Mouse (Mus musculus): Measurements from ENCODE around the gene Galnt3.

Gene Galnt3

DNA sequence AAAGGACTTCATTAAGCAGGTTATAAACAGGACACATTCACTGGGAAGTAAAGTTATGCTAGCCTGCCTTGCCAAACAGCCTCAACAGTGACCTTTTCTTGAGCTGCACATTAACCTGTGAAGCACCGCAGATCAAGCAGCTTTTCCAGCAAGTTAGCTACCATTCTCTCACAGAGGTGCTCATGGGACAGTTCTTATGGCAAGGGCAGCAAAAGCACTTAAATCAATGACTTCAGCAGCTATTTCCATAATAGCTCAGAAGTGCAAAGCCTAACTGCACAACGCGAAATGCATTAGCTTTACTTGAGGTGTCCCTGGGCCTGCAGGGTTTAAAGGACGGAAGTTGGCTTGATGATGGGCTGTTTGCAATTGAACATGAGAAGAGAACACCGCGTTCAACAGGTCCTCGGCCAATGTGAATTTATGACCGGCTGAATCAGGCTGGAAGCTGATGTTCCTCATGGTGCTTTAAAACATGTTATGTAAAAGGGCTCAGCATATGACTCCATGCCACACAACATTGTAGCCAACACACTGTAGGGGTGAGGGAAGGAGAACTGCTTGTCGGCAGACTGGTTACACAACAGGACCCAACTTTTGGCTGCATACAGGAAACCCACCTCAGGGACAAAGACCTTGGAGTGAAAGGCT is 16.8 kb downstream of the Galnt3 start:
- DNase-seq (ENCODE audit: low spot score in 2 of 2): no peak

DNA sequence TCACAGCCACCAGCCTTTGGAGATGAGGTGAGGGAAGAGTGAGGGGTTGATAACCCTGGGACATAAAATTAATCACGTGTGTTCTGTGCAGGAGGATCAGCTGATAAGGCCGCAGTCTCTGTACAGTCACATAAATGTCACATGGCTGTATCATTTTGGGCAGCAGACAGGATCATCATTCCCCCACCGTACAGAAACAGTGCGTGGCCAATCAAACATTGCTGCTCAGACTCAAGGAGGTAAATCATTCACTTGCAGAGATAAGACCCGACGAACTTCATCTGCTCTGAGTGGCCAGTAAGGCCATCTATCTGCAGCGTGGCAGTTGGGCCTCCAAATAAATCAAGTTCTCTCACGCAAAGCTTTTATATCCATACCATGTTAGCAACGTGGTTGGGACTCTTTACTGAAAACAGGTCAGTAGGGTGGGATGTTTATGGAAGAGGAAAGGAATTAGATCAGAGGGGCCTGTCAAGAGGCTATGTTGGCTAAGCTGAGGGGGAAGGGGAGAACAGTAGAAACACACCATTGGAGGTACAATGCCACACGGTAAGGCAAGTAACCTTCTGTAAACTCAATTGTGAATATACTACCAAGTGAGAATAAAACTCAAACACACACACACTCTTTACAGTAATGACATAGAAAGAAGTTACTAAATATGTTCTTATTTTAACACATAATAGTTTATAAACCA is 20.9 kb downstream of the Galnt3 start:
- DNase-seq (ENCODE audit: low spot score in 2 of 2): no peak

DNA sequence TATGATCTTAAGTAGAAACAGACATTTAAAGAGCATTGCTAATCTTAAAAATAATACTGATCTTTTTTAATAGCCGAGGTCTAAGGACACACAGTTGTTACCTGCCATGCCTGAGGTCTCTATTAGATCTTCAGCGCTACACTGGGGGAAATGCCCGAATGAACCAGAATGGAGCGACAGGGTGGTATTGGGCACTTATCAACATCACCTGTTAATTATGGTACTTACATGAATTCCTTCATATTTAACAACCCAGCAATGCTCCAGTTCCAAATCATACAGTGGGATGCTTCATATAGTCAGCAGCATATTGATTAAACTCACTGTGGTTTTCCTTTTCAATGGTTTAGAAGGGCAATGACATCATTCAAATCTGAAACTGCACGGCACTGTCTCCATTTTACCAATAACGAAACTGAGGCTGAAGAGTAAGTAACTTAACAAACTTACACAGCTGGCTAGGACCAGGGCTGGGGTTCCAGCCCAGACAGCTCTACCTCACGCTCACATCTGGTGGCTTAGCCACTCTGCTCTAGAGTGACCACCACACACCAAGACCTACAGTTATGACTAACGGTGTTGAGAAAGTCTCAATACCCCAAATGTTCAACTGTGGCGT is 23.0 kb downstream of the Galnt3 start:
- DNase-seq (ENCODE audit: low spot score in 2 of 2): no peak

DNA sequence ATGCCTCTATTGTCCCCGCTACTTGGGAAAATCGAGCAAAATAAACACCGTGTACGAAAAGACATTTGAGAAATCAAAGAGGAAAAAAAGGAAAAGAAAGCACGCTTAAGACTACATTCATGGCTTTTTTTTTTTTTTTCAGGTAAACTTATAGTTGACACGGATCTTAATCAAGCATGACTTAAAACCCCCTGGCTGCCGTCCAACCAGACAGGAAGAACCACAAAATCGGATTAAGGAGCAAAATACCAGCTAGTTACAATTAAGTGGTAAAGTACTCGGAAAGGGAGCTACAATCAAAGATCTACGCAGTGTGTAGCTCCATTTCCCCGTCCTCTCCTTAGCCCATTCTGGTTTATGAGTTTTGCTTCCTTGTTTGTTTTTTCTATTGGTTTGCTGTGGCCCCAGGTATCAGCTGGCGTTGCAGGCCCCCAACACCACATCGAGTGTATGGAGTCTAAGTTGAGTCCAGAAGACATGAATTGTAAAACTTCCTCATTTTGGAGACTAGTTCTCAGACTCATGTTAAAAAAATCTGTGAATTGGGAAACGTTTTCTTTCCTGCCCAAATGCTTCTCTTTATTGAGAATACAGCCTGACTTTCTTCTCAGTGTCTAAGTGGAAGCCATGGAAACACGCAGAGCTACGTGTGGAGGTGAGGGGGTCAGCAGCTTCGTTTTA is 24.0 kb downstream of the Galnt3 start:
- no peak for DNase-seq (ENCODE audit: low spot score in 2 of 2)

DNA sequence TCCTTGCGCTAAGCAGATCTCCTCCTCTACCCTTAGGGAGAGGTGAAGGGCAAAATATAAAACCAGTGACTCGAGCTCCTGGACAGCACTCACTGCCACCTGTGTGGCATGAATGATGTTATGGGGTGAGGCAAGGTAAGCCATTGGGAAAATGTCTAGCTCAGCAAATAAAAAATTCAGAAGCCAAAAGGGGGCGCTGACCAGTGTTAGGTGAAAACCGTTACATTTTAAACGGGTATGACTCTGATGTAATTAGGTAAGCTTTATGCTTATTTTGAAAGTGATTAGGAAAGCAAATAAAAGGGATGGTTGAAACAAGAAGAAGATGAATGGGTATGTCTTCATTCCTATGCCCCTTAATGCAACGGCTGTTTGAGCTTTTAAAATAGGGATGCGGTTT is 24.6 kb downstream of the Galnt3 start:
- DNase-seq (ENCODE audit: low spot score in 2 of 2): no peak

DNA sequence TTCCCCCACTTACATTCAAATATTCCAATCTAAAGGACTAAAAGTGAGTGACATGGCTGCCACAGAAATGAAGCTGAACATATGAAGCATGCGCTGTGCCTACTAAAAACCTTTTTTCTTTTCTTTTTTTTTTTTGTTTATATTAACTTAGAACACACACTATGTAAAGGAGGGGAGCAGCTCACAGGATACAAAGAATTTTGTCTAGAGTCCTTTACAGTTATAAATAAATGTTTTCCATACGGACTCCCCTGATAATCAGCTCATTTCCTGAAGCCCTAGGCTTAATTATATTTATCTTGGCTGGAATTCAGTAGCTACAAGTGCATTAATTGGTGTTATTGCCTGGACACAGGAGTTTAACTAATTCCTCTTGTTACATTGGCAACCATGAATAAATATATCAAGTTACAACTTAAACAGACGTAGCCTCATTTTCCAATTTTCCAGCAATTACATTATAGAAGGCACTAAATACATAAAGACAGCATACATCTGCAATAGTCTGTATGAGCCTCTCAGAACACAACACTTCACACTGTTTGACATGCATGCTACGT is 30.1 kb downstream of the Galnt3 start:
- DNase-seq (ENCODE audit: low spot score in 2 of 2): no peak

DNA sequence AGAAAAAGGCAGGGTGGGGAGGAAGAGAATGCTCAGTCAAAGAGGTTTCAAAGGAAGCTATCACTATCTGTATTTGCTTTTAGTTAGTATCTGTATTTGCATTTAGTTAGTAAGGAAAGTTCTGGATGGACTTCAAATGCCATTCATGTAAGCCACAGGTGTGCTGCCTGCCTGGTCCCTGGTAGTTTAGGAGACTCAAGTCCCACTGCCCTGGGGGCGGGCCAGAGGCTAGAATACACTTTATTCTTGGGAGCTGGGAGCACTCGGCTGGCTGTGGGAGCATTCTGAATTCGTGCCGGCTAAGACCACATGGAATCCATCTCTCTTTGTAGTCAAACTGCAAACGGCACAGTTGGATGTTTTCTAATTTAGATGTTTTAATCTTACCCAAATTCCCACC is 33.5 kb downstream of the Galnt3 start:
- DNase-seq (ENCODE audit: low spot score in 2 of 2): no peak

DNA sequence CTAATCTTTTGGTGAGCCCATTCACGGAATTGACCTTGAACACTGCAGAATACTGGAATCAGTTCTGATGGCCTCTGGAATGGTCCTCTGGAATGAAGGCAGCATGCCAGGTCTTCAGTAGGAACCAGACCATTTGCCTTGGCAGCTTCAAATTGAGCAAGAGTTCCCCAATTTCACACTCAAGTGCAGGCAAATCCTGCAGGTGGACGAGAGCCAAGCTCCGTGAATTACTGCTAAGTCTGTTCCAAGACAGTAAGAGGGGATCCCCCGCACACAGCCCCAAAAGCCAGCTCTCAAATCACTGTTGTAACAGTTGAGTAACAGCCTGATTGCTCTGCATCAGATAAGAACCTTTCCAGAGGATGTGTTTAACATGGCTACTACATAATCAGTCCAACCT is 42.9 kb downstream of the Galnt3 start:
- DNase-seq (ENCODE audit: low spot score in 2 of 2): peak in 1 of 2 experiments; percentile 5

DNA sequence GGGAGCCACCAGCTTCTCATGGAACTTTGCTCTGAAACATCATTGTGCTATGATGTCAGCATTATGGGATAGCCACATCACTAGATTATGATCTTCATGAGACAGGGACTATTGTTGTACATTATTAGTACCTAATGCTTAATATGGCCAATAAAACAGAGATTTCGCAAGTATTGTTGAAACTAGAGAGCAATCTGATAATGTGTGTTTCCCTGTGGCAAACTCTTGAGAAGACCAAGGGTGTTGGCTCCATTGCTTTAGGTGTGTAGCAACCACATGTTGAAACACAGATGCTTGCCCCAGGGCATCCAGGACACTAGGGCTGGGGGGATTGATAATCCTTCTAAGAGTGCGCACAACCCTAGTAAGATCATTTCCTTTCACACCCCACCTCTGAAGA is 44.1 kb downstream of the Galnt3 start:
- DNase-seq (ENCODE audit: low spot score in 2 of 2): no peak

DNA sequence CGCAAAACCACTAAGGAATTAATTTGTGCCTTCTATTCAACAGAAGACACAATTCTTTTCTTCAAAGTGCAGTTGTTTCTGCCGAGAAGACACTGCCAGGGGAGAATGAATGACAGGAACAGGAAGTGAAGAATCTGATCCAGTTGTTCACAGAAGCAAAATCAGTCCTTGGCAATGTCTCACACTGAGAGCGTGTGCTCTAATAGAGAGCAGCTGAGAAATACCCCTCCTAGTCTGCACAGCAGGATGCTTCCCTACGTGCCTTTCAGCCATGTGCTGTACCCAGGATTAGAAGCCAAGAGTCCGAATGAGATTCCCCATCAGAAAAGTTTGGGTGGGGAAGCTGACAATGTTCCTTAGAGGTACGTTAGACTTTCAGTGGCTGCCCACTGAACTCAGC is 55.3 kb downstream of the Galnt3 start:
- DNase-seq (ENCODE audit: low spot score in 2 of 2): no peak

DNA sequence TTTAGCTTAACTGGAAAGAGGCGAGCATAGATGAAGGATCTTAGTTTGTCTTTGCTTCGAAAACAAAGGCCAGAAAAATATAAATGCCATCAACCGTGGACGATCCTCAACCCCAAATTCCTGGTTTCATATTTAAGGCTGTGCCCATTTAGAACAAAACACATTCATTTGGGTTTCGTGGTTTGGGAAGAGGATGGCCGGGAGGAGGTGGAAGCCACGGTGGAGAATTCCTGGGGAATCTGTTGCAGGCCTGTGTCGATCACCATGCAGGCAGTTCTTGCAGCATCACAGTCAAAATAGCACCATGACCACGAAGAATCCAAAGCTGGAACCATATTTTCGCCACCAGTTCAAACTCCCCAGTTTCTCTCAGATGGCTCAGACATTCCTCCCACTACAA is 61.5 kb downstream of the Galnt3 start:
- DNase-seq (ENCODE audit: low spot score in 2 of 2): peak in 1 of 2 experiments; percentile 4

DNA sequence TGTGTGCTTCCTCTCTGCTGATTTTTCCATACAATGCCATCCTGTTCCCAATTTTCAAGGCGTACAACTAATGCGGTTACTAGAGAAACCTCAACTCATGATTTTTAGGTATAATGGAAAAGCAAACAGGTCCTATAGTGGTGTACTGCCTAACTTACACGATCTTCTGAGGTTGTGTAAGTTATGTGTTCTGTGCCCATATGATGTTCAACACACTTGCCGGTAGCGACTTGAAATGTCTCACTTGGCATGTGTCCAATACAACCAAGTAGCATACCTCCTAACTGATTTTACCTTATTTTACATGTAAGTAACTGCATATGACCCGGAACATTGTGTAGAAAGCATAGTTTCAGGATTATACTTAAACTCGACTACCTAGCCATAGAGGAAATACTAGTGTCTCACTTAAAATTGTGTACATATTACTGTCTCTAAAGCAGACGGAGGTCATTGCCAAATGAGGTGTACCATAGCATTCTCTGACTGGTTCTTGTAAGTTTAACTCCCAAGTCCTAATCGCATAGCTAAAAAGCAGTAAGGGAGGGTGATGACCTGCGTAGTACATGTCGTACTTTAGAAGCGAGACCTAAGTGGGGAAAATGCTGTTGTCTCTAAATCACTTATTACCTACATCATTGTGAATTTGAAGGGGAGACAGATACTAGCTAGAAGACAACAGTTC is 80.2 kb downstream of the Galnt3 start:
- no peak for DNase-seq (ENCODE audit: low spot score in 2 of 2)

DNA sequence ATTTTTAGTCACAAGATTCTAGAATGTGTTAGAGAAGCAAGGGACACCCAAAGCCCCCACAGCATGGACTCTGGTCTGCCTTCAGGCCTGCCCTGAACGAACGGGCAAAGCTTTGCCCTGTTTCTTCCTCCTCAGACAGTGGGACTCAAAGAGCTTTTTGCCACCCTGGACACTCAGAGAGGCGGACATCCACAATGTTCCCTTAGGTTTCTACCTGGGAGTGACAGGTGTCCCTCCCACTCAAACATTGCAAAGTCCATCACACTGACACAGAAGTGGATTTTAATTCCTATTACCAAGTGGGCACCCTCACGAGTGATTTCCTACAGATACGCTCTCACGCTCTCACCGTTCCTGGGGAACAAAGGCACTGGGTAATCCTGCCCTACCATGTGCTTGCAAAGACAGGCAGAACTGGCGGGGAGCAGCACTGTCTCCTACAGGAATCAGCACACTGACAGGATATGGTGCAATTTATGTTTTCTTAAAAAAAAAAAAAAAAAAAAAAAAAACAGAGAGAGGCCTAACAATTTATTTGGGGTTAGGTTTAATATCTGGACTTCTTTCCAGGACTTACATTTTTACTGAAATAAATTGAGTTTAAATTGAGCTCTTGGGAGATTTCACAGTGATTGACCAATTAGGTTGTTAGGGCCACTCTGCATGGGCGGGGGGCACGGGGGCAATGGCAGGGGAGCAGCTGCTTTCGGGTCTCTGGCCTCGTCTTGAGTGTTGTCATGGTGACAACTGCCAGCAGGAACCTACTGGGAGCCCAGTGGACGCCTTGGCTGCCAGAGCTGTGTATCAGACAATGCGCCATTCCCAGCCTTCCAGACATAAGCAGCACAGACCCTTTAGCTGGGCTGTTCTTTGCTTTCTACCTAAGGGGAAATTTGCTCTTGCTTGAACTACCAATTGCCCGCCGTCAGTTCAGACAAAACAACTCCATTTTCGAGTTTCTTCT is 81.1 kb downstream of the Galnt3 start:
- DNase-seq (ENCODE audit: low spot score in 2 of 2): no peak

DNA sequence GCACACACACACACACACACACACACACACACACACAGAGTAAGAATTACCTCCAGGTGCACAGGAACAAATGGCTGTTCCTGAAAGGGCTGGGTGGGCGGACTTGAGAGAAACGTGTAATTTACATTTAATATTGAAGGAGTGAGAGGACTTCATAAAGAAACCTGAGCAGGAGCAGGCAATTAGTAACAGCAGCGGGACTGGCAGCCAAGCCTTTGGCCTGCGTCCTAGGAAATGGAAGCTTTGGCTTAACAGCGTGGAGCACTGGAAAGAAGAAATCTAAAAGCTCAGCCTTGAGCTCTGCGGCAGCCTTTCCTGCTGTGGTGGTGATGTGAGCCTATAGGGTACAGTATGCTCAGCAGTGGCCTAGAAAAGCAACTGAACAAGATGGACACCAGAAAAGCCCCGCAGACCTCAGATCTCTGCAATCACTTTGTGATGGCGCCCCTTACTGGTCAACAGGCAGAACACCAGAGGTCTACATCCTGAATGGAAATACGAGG is 82.8 kb downstream of the Galnt3 start:
- DNase-seq (ENCODE audit: low spot score in 2 of 2): peak; percentile 49 to 66

DNA sequence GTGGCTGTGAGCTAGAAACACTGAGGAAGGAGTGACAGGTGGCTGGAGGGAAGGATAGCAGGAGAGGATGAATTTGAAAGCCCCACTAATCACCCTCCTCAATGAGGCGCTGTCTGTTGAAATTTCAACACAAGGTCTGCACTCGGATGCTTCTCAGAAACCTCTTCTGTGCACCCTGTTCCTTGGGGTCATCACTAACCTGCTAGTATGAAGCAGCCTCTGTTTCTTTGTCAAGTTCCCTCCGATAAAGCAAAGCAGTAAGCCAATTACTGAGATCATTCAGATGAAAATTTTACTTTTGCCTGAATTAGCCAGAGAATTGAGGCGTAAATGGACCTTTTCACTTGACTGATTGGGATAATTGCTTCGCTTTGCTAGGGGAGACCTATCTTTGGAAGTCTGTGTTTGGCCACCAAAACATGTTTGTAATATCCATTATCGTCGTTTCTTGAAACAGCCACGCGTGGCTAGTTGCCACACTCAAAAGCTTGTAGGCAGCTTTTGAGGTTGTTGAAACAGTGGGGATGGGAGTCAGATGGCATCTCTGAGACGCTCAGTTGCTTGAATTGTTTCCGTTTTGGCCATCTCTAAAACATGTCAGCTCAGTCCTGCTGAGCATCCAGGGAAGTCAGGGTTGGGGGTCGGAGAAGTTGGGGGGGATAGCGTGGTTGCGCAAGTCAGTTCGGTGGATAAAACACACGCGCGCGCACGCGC is 83.4 kb downstream of the Galnt3 start:
- no peak for DNase-seq (ENCODE audit: low spot score in 2 of 2)

DNA sequence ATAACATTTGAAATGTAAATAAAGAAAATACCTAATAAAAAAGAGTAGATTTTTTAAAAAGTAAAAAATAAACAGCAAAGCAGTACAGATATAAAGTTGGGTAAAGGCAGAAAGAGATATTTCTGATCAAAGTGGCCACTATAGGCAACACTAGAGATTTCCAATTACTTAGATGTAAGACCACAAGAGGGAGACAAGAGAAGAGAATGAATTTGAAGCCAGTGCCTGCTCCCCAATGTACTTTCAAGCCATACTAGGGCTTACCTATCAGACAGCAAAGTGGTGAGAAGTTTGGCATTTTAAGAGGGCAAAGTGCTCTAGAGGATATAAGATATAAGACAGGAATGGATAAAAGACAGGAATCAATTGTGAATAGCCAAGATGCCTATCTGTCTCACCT is 84.2 kb downstream of the Galnt3 start:
- DNase-seq (ENCODE audit: low spot score in 2 of 2): no peak

DNA sequence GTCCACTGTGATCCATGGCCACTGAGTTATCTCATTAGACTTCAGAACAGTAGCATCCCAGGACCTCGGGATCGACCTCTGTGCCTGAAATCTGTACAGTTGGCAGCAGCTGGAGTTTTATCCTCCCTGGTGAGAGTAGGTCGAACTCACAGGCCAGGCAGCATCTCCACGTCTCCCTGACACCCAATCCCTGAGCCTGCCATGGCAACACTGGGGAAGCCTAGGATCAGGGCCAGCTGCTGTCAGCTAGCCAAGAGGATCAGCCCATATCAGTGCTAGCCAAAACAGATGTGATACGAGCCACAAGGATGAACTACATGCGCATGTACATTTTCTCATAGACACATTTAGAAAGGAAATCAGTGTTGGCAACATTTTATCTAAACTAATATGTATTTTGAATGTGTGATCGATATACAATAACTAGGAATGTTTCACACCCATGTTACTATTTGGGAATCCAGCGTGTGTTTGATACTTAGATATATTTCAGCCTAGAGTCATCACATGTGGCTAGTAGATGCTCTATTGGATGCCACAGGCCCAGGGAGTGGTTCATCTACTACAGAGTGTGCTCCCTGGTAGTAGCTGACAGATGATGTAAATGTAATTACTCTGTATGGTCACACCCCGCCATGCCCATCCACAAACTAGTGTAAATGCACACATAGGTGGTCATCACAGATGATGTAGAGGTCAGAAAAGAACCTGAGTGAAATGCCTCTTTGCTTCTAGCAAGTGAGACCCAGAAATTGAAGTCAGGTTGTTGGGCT is 89.7 kb downstream of the Galnt3 start:
- peak in 1 of 2 experiments; percentile 48 for DNase-seq (ENCODE audit: low spot score in 2 of 2)

Data from left cerebral cortex, adult 9 months (tissue).